Mouse (Mus musculus): ENCODE data around the gene Vcl. TPM values are rescaled to one million over a fixed set of nuclear protein-coding genes. Genes with fewer than 3 reads are reported as not detected.

The Vcl gene
- polyA plus RNA-seq, 1 experiment, result 129 TPM

- Histone ChIP-seq H3K79me2 (ENCODE audit: control insufficient read depth, insufficient read depth) (peaks cover 22% of the 10 kb centered on the region), H3K36me3 (ENCODE audit: control insufficient read depth, insufficient read depth) (no peaks in the 10 kb centered on the region), H3K79me3 (ENCODE audit: low read depth) (no peaks in the 10 kb centered on the region), H3K27me3 (ENCODE audit: control insufficient read depth, insufficient read depth, insufficient read length) (no peaks in the 10 kb centered on the region), H3K4me3 (ENCODE audit: insufficient read depth, poor library complexity, severe bottlenecking) (no peak overlapping the region), H3ac (ENCODE audit: control insufficient read depth, insufficient read length, low read depth) (no peak overlapping the region)
- no peak for TF ChIP-seq FOSL1 (IDR thresholded peaks at IDR 0.05; ENCODE audit: insufficient read depth, low read length, poor library complexity, severe bottlenecking)
- TF ChIP-seq CEBPB (IDR thresholded peaks at IDR 0.05; ENCODE audit: low read depth), result no peak
- TF ChIP-seq MAX (IDR thresholded peaks at IDR 0.05), result no peak
- no peak for TF ChIP-seq USF1 (IDR thresholded peaks at IDR 0.05; ENCODE audit: low read depth)
- TF ChIP-seq MYOD1 (IDR thresholded peaks at IDR 0.05; ENCODE audit: control insufficient read depth, insufficient read length, low read depth), result no peak
- TF ChIP-seq MYOG (IDR thresholded peaks at IDR 0.05; ENCODE audit: control insufficient read depth, extremely low read depth, insufficient read length), result no peak
Measured at GRCm38 (mm10) chr14:21077939-21078338, 148.7 kb downstream of the Vcl start.

DNA sequence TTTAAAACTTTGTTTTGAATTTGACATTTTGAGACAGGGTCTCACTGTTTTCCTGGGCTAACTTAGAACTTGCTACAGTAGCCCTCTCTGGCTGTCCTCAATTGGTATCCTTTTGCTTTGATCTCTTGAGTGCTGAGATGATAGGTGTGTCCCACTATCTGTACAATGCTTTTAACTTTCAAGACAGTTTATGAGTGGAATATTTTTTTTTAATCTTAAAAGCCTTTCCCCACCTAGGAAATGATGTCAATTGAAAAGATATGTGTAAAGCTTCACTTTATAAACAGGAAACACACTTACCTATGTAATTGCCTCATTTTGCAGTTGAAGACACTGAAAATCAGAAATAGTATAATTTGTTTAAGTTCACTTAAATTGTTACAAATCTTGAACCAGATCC, 149.3 kb downstream of the Vcl start:
- no peaks in the 10 kb centered on the region for H3K36me3 ChIP-seq (ENCODE audit: control insufficient read depth, insufficient read depth)
- no peak overlapping the region for H3ac ChIP-seq (ENCODE audit: control insufficient read depth, insufficient read length, low read depth)
- H3K79me2 ChIP-seq (ENCODE audit: control insufficient read depth, insufficient read depth), result peaks cover 22% of the 10 kb centered on the region
- H3K79me3 ChIP-seq (ENCODE audit: low read depth), result no peaks in the 10 kb centered on the region
- TF ChIP-seq FOSL1 (IDR thresholded peaks at IDR 0.05; ENCODE audit: insufficient read depth, low read length, poor library complexity, severe bottlenecking), result no peak
- no peak for TF ChIP-seq MYOG (IDR thresholded peaks at IDR 0.05; ENCODE audit: control insufficient read depth, extremely low read depth, insufficient read length)
- no peak for TF ChIP-seq MAX (IDR thresholded peaks at IDR 0.05)
- no peak for TF ChIP-seq CEBPB (IDR thresholded peaks at IDR 0.05; ENCODE audit: low read depth)
- TF ChIP-seq MYOD1 (IDR thresholded peaks at IDR 0.05; ENCODE audit: control insufficient read depth, insufficient read length, low read depth), result no peak
- TF ChIP-seq USF1 (IDR thresholded peaks at IDR 0.05; ENCODE audit: low read depth), result no peak
- no peaks in the 10 kb centered on the region for H3K27me3 ChIP-seq (ENCODE audit: control insufficient read depth, insufficient read depth, insufficient read length)
- no peak overlapping the region for H3K4me3 ChIP-seq (ENCODE audit: insufficient read depth, poor library complexity, severe bottlenecking)

- TF ChIP-seq CEBPB (IDR thresholded peaks at IDR 0.05; ENCODE audit: low read depth) (no peak), USF1 (IDR thresholded peaks at IDR 0.05; ENCODE audit: low read depth) (peak; percentile 13), FOSL1 (IDR thresholded peaks at IDR 0.05; ENCODE audit: insufficient read depth, low read length, poor library complexity, severe bottlenecking) (no peak)
- Histone ChIP-seq H3K79me3 (ENCODE audit: low read depth) (peaks cover 7% of the 10 kb centered on the region), H3K36me3 (ENCODE audit: control insufficient read depth, insufficient read depth) (no peaks in the 10 kb centered on the region), H3ac (ENCODE audit: control insufficient read depth, insufficient read length, low read depth) (no peak overlapping the region), H3K4me3 (ENCODE audit: insufficient read depth, poor library complexity, severe bottlenecking) (no peak overlapping the region), H3K79me2 (ENCODE audit: control insufficient read depth, insufficient read depth) (peaks cover 20% of the 10 kb centered on the region), H3K27me3 (ENCODE audit: control insufficient read depth, insufficient read depth, insufficient read length) (no peaks in the 10 kb centered on the region)
Measured at GRCm38 (mm10) chr14:21082823-21083222, 153.6 kb downstream of the Vcl start.

Other genes starting within 250 kb of the Vcl start
- gene Fut11, start 234.4 kb upstream of the Vcl start, polyA plus RNA-seq (2012; fragmentation: generic; extraction: Trizol), result 6.3 TPM
- gene Chchd1, start 226.4 kb upstream of the Vcl start, polyA plus RNA-seq (2012; fragmentation: generic; extraction: Trizol), result 177 TPM
- gene Zswim8, start 221.8 kb upstream of the Vcl start, polyA plus RNA-seq (2012; fragmentation: generic; extraction: Trizol), result 74.0 TPM
- gene Ndst2, start 194.8 kb upstream of the Vcl start, polyA plus RNA-seq (2012; fragmentation: generic; extraction: Trizol), result 13.5 TPM
- gene Camk2g, start 135.3 kb upstream of the Vcl start, polyA plus RNA-seq (2012; fragmentation: generic; extraction: Trizol), result 74.2 TPM
- gene Plau, start 92.7 kb upstream of the Vcl start, polyA plus RNA-seq (2012; fragmentation: generic; extraction: Trizol), result 106 TPM
- 14.0 TPM for gene Ap3m1, start 123.1 kb downstream of the Vcl start, polyA plus RNA-seq (2012; fragmentation: generic; extraction: Trizol)
- gene Adk, start 123.2 kb downstream of the Vcl start, polyA plus RNA-seq (2012; fragmentation: generic; extraction: Trizol), result 69.5 TPM